Mouse (Mus musculus): ENCODE results near the gene Kcnk18. TPM values are rescaled to one million over a fixed set of nuclear protein-coding genes. Genes with fewer than 3 reads are reported as not detected.

Gene Kcnk18
- total RNA-seq (2022): not detected

GRCm38 (mm10) chr19:59218991-59219390 lies at the start of gene Kcnk18:
TSS of gene Kcnk18 (plus strand) at chr19:59219214.
- no peak for DNase-seq (ENCODE audit: low spot score in 2 of 2)

GRCm38 (mm10) chr19:59169936-59170765 lies 48.9 kb upstream of the Kcnk18 start, which contains the start of gene Vax1:
TSS of gene Vax1 (minus strand) at chr19:59170056.
- no peak for DNase-seq (ENCODE audit: low spot score in 2 of 2)

- DNase-seq (ENCODE audit: low spot score in 2 of 2): no peak
Observed at GRCm38 (mm10) chr19:59170766-59171095, 48.3 kb upstream of the Kcnk18 start.

GRCm38 (mm10) chr19:59171151-59171870 lies 47.7 kb upstream of the Kcnk18 start:
- no peak for DNase-seq (ENCODE audit: low spot score in 2 of 2)

GRCm38 (mm10) chr19:59171871-59172245 lies 47.2 kb upstream of the Kcnk18 start:
- no peak for DNase-seq (ENCODE audit: low spot score in 2 of 2)

GRCm38 (mm10) chr19:59172781-59173180 lies 46.2 kb upstream of the Kcnk18 start:
- DNase-seq (ENCODE audit: low spot score in 2 of 2): no peak

GRCm38 (mm10) chr19:59173341-59174015 lies 45.5 kb upstream of the Kcnk18 start:
- DNase-seq (ENCODE audit: low spot score in 2 of 2): no peak

GRCm38 (mm10) chr19:59184000-59184399 lies 35.0 kb upstream of the Kcnk18 start:
- no peak for DNase-seq (ENCODE audit: low spot score in 2 of 2)

GRCm38 (mm10) chr19:59188981-59189380 lies 30.0 kb upstream of the Kcnk18 start:
- no peak for DNase-seq (ENCODE audit: low spot score in 2 of 2)

- no peak for DNase-seq (ENCODE audit: low spot score in 2 of 2)
Observed at GRCm38 (mm10) chr19:59190431-59191122, 28.4 kb upstream of the Kcnk18 start.

- no peak for DNase-seq (ENCODE audit: low spot score in 2 of 2)
Observed at GRCm38 (mm10) chr19:59191123-59191505, 27.9 kb upstream of the Kcnk18 start.

GRCm38 (mm10) chr19:59192491-59192890 lies 26.5 kb upstream of the Kcnk18 start:
- DNase-seq (ENCODE audit: low spot score in 2 of 2): no peak

GRCm38 (mm10) chr19:59193456-59193855 lies 25.6 kb upstream of the Kcnk18 start:
- DNase-seq (ENCODE audit: low spot score in 2 of 2): no peak

- DNase-seq (ENCODE audit: low spot score in 2 of 2): no peak
Observed at GRCm38 (mm10) chr19:59193986-59194820, 24.8 kb upstream of the Kcnk18 start.

- DNase-seq (ENCODE audit: low spot score in 2 of 2): no peak
Observed at GRCm38 (mm10) chr19:59195181-59195770, 23.7 kb upstream of the Kcnk18 start.

- peak in 1 of 2 experiments; percentile 64 for DNase-seq (ENCODE audit: low spot score in 2 of 2)
Observed at GRCm38 (mm10) chr19:59196111-59196666, 22.8 kb upstream of the Kcnk18 start.

- DNase-seq (ENCODE audit: low spot score in 2 of 2): peak in 1 of 2 experiments; percentile 46
Observed at GRCm38 (mm10) chr19:59198161-59198560, 20.9 kb upstream of the Kcnk18 start.

- peak; percentile 59 to 81 for DNase-seq (ENCODE audit: low spot score in 2 of 2)
Observed at GRCm38 (mm10) chr19:59208475-59208874, 10.5 kb upstream of the Kcnk18 start.

GRCm38 (mm10) chr19:59208986-59209385 lies 10.0 kb upstream of the Kcnk18 start:
- no peak for DNase-seq (ENCODE audit: low spot score in 2 of 2)

- no peak for DNase-seq (ENCODE audit: low spot score in 2 of 2)
Observed at GRCm38 (mm10) chr19:59216891-59217290, 2.1 kb upstream of the Kcnk18 start.

All from layer of hippocampus, adult 8-10 months (tissue).